Mouse (Mus musculus) heart, embryonic 14.5 days (tissue): Measurements from ENCODE around the gene Cacna2d2. TPM values are rescaled to one million over a fixed set of nuclear protein-coding genes. Genes with fewer than 3 reads are reported as not detected.

ENCODE experiments used
- ATAC-seq: fragments of 200-750 bp; cut with Nextera tagmentation; 2 replicates; pipeline ENCODE4 v1.8.0; 2017; ENCODE audit warnings: low read depth, moderate TSS enrichment; ENCODE audit not compliant: insufficient number of reproducible peaks, insufficient read depth, low FRiP score
- H3K27ac ChIP-seq, 2 experiments: fragments of 200-500 bp in 1 of 2; fragments of 300-500 bp in 1 of 2; sonication (generic) in 1 of 2; replicated peaks in 1 of 2; 2 replicates each; pipeline ENCODE4 v1.5.1; 2012 to 2014; ENCODE audit warnings: low read depth in 2 of 2, low read length in 2 of 2, control low read depth in 1 of 2, mild to moderate bottlenecking in 1 of 2, mixed read lengths in 1 of 2; ENCODE audit not compliant: control insufficient read depth in 1 of 2, insufficient read depth in 1 of 2
- H3K27me3 ChIP-seq: fragments of 300-500 bp; sonication (generic); 2 replicates; pipeline ENCODE4 v1.6.1; 2014; ENCODE audit warnings: mild to moderate bottlenecking, low read length, control low read depth; ENCODE audit not compliant: control insufficient read depth, insufficient read depth
- H3K36me3 ChIP-seq: fragments of 300-500 bp; sonication (generic); 2 replicates; pipeline ENCODE4 v1.6.1; 2014; ENCODE audit warnings: mild to moderate bottlenecking, control low read depth, low read length, mixed read lengths; ENCODE audit not compliant: control insufficient read depth, insufficient read depth
- H3K4me1 ChIP-seq, 2 experiments: fragments of 200-500 bp in 1 of 2; fragments of 300-500 bp in 1 of 2; sonication (generic) in 1 of 2; 2 replicates each; pipeline ENCODE4 v1.6.1; 2012 to 2014; ENCODE audit warnings: low read length in 2 of 2, control low read depth in 1 of 2, mixed read lengths in 1 of 2; ENCODE audit not compliant: control insufficient read depth in 2 of 2, insufficient read depth in 2 of 2
- H3K4me2 ChIP-seq: fragments of 300-500 bp; sonication (generic); 2 replicates; pipeline ENCODE4 v1.6.1; 2014; ENCODE audit warnings: mild to moderate bottlenecking, low read length
- H3K4me3 ChIP-seq, 2 experiments: fragments of 200-500 bp in 1 of 2; fragments of 300-500 bp in 1 of 2; sonication (generic) in 1 of 2; 2 replicates each; pipeline ENCODE4 v1.5.1; 2012 to 2014; ENCODE audit warnings: low read length in 2 of 2, mild to moderate bottlenecking in 2 of 2, control low read depth in 1 of 2, low read depth in 1 of 2, moderate library complexity in 1 of 2; ENCODE audit not compliant: control insufficient read depth in 1 of 2, insufficient read depth in 1 of 2
- H3K9ac ChIP-seq: fragments of 300-500 bp; sonication (generic); 2 replicates; pipeline ENCODE4 v1.6.1; 2014; ENCODE audit warnings: mild to moderate bottlenecking, low read length
- H3K9me3 ChIP-seq: fragments of 300-500 bp; sonication (generic); 2 replicates; pipeline ENCODE4 v1.6.1; 2016; ENCODE audit warnings: low read length, control low read depth; ENCODE audit not compliant: control insufficient read depth
- WGBS: fragments of 180-500 bp; shearing (Covaris S2); extraction: QIAGEN DNeasy Blood & Tissue Kit; methylation state at CpG from one replicate; pipeline ENCODE4 v1.1.7; 2014; 5-methylcytosine and 5-hydroxymethylcytosine counted together
- polyA plus RNA-seq: library from polyadenylated mRNA; unstranded; fragments of >200 nt; fragmentation: Nextera tagmentation; extraction: Ambion mirVana; gene quantifications from 2 replicates; pipeline ENCODE4 v1.2.1, GENCODE M21; 2014

Cacna2d2 gene
- polyA plus RNA-seq, 1 experiment from 2014 or later: 5.6 TPM

GRCm38 (mm10) chr9:107484302-107484701 lies 84.9 kb downstream of the Cacna2d2 start:
- Histone ChIP-seq H3K36me3 (no peaks in the 10 kb centered on the region), H3K27me3 (peaks cover 7% of the 10 kb centered on the region; the same call in 1 of the 2 replicates), H3K4me2 (no peak overlapping the region), H3K4me1 (peaks cover 0 to 2% of the 10 kb centered on the region in 2 experiments; a peak in 1 of 4 replicates), H3K9me3 (no peaks in the 10 kb centered on the region), H3K27ac (no peak overlapping the region), H3K9ac (no peak overlapping the region), H3K4me3 (no peak overlapping the region)
- no peak for ATAC-seq
- 70% methylated on average over 17 of the region's 17 CpGs for WGBS

- Histone ChIP-seq H3K4me2 (no peak overlapping the region), H3K27ac (no peak overlapping the region), H3K36me3 (no peaks in the 10 kb centered on the region), H3K27me3 (peaks cover 7% of the 10 kb centered on the region; the same call in 1 of the 2 replicates), H3K4me1 (no peaks in the 10 kb centered on the region; a peak in 1 of 4 replicates), H3K9me3 (no peaks in the 10 kb centered on the region), H3K9ac (no peak overlapping the region), H3K4me3 (no peak overlapping the region)
- 82% methylated on average over 6 of the region's 6 CpGs for WGBS
- ATAC-seq: no peak
Measured at GRCm38 (mm10) chr9:107484766-107485165, 85.4 kb downstream of the Cacna2d2 start.

GRCm38 (mm10) chr9:107486086-107486485 lies 86.7 kb downstream of the Cacna2d2 start:
- no peak for ATAC-seq

GRCm38 (mm10) chr9:107486507-107487225 lies 87.3 kb downstream of the Cacna2d2 start:
- no peaks in the 10 kb centered on the region for H3K4me1 ChIP-seq
- no peak for ATAC-seq
- no peaks in the 10 kb centered on the region for H3K9me3 ChIP-seq
- peaks cover 3% of the 10 kb centered on the region; the same call in 1 of the 2 replicates for H3K27me3 ChIP-seq
- H3K4me2 ChIP-seq: no peak overlapping the region
- H3K4me3 ChIP-seq: no peak overlapping the region
- H3K27ac ChIP-seq: no peak overlapping the region
- H3K9ac ChIP-seq: no peak overlapping the region
- H3K36me3 ChIP-seq: no peaks in the 10 kb centered on the region
- 59% methylated on average over 6 of the region's 6 CpGs for WGBS

More at GRCm38 (mm10) chr9:107486086-107486485, 86.7 kb downstream of the Cacna2d2 start:
- Histone ChIP-seq H3K27me3 (peaks cover 3% of the 10 kb centered on the region; the same call in 1 of the 2 replicates), H3K9me3 (no peaks in the 10 kb centered on the region), H3K27ac (no peak overlapping the region), H3K4me2 (no peak overlapping the region), H3K4me1 (no peaks in the 10 kb centered on the region), H3K36me3 (no peaks in the 10 kb centered on the region), H3K9ac (no peak overlapping the region), H3K4me3 (no peak overlapping the region)
- 75% methylated on average over 10 of the region's 10 CpGs for WGBS

- no peak for ATAC-seq
- H3K27me3 ChIP-seq: no peaks in the 10 kb centered on the region
- H3K27ac ChIP-seq: no peak overlapping the region
- WGBS: 59% methylated on average over 8 of the region's 8 CpGs
- H3K4me1 ChIP-seq: peaks cover 4 to 11% of the 10 kb centered on the region in 2 experiments; a peak in 2 of 4 replicates
- H3K9me3 ChIP-seq: no peaks in the 10 kb centered on the region
- H3K9ac ChIP-seq: no peak overlapping the region
- H3K4me2 ChIP-seq: no peak overlapping the region
- no peaks in the 10 kb centered on the region for H3K36me3 ChIP-seq
- no peak overlapping the region for H3K4me3 ChIP-seq
Measured at GRCm38 (mm10) chr9:107490146-107490545, 90.7 kb downstream of the Cacna2d2 start.

GRCm38 (mm10) chr9:107490625-107491024 lies 91.2 kb downstream of the Cacna2d2 start:
- no peak overlapping the region for H3K27ac ChIP-seq
- no peaks in the 10 kb centered on the region for H3K9me3 ChIP-seq
- H3K9ac ChIP-seq: no peak overlapping the region
- H3K4me2 ChIP-seq: no peak overlapping the region
- H3K4me1 ChIP-seq: peaks cover 4 to 11% of the 10 kb centered on the region in 2 experiments; a peak in 2 of 4 replicates
- no peaks in the 10 kb centered on the region for H3K27me3 ChIP-seq
- ATAC-seq: no peak
- no peaks in the 10 kb centered on the region for H3K36me3 ChIP-seq
- no peak overlapping the region for H3K4me3 ChIP-seq
- WGBS: 65% methylated on average over 6 of the region's 6 CpGs

GRCm38 (mm10) chr9:107493511-107493910 lies 94.1 kb downstream of the Cacna2d2 start:
- no peak overlapping the region for H3K4me3 ChIP-seq
- ATAC-seq: 0 out of 2 replicates have a peak, but pooled peaks have one; percentile 28
- 4% methylated on average over 1 of the region's 1 CpGs for WGBS
- H3K4me1 ChIP-seq: peaks cover 4 to 11% of the 10 kb centered on the region in 2 experiments; a peak in 2 of 4 replicates
- no peak overlapping the region for H3K9ac ChIP-seq
- no peaks in the 10 kb centered on the region for H3K36me3 ChIP-seq
- H3K9me3 ChIP-seq: no peaks in the 10 kb centered on the region
- H3K27me3 ChIP-seq: no peaks in the 10 kb centered on the region
- H3K27ac ChIP-seq: no peak overlapping the region; a peak in 1 of 4 replicates
- H3K4me2 ChIP-seq: no peak overlapping the region
